Mouse (Mus musculus) midbrain, embryonic 14.5 days (tissue): Measurements from ENCODE around the gene Mex3a. TPM values are rescaled to one million over a fixed set of nuclear protein-coding genes. Genes with fewer than 3 reads are reported as not detected.
A peak's percentile ranks its signal among the peaks of the same experiment; 100 is the strongest.

Experiments
- ATAC-seq: fragments of 200-750 bp; cut with Nextera tagmentation; 2 replicates; pipeline ENCODE4 v1.8.0; 2017; ENCODE audit warnings: moderate number of reproducible peaks, moderate library complexity; ENCODE audit not compliant: low FRiP score, low TSS enrichment
- DNase-seq: peaks from one replicate; pipeline ENCODE4 v3.0.0-alpha.2; 2015
- H3K27ac ChIP-seq: fragments of 300-500 bp; sonication (generic); replicated peaks from 2 replicates; pipeline ENCODE4 v1.5.1; 2014; ENCODE audit warnings: mild to moderate bottlenecking, low read depth, low read length, moderate library complexity
- H3K27me3 ChIP-seq: fragments of 300-500 bp; sonication (generic); 2 replicates; pipeline ENCODE4 v1.6.1; 2014; ENCODE audit warnings: low read length, control low read depth, mixed read lengths; ENCODE audit not compliant: control insufficient read depth, insufficient read depth
- H3K36me3 ChIP-seq: fragments of 300-500 bp; sonication (generic); 2 replicates; pipeline ENCODE4 v1.6.1; 2014; ENCODE audit warnings: low read length, control low read depth; ENCODE audit not compliant: control insufficient read depth, insufficient read depth
- H3K4me1 ChIP-seq: fragments of 300-500 bp; sonication (generic); 2 replicates; pipeline ENCODE4 v1.6.1; 2014; ENCODE audit warnings: mild to moderate bottlenecking, antibody characterized with exemption, low read length, control low read depth; ENCODE audit not compliant: control insufficient read depth, insufficient read depth
- H3K4me2 ChIP-seq: fragments of 300-500 bp; sonication (generic); 2 replicates; pipeline ENCODE4 v1.6.1; 2014; ENCODE audit warnings: mild to moderate bottlenecking, low read length, moderate library complexity
- H3K4me3 ChIP-seq: fragments of 300-500 bp; sonication (generic); replicated peaks from 2 replicates; pipeline ENCODE4 v1.5.1; 2014; ENCODE audit warnings: low read depth, low read length
- H3K9ac ChIP-seq: fragments of 300-500 bp; sonication (generic); replicated peaks from 2 replicates; pipeline ENCODE4 v1.6.1; 2014; ENCODE audit warnings: mild to moderate bottlenecking, low read length, moderate library complexity
- H3K9me3 ChIP-seq: fragments of 300-500 bp; sonication (generic); 2 replicates; pipeline ENCODE4 v1.6.1; 2016; ENCODE audit warnings: low read length, control low read depth, mixed read lengths; ENCODE audit not compliant: control insufficient read depth
- WGBS: fragments of 180-500 bp; shearing (Covaris S2); extraction: QIAGEN DNeasy Blood & Tissue Kit; methylation state at CpG from one replicate; pipeline ENCODE4 v1.1.7; 2014; 5-methylcytosine and 5-hydroxymethylcytosine counted together
- polyA plus RNA-seq: library from polyadenylated mRNA; unstranded; fragments of >200 nt; fragmentation: Nextera tagmentation; extraction: Ambion mirVana; gene quantifications from 2 replicates; pipeline ENCODE4 v1.2.1, GENCODE M21; 2014

Gene Mex3a
- polyA plus RNA-seq, 1 experiment from 2014 or later = 51.8 TPM

GRCm38 (mm10) chr3:88502641-88503504 is 29.3 kb upstream of the Mex3a start:
- no peaks in the 10 kb centered on the region for H3K9me3 ChIP-seq
- 1% methylated on average over 55 of the region's 55 CpGs for WGBS
- ATAC-seq (peak; percentile 82), DNase-seq (peak; percentile 88)
- H3K4me3 ChIP-seq = peak overlapping the region; percentile 69
- peaks cover 18% of the 10 kb centered on the region for H3K4me1 ChIP-seq
- peak overlapping the region; percentile 45 for H3K27ac ChIP-seq
- H3K9ac ChIP-seq = peak overlapping the region; percentile 79
- H3K36me3 ChIP-seq = no peaks in the 10 kb centered on the region
- H3K27me3 ChIP-seq = peaks cover 10% of the 10 kb centered on the region; the same call in 1 of the 2 replicates
- peak overlapping the region; percentile 96 for H3K4me2 ChIP-seq

- Histone ChIP-seq H3K27me3 (peaks cover 10% of the 10 kb centered on the region; the same call in 1 of the 2 replicates), H3K36me3 (no peaks in the 10 kb centered on the region), H3K27ac (peak overlapping the region; percentile 45; the same call in 1 of the 2 replicates), H3K4me3 (peak overlapping the region; percentile 69), H3K4me1 (peaks cover 18% of the 10 kb centered on the region), H3K9me3 (no peaks in the 10 kb centered on the region), H3K4me2 (peak overlapping the region; percentile 96), H3K9ac (peak overlapping the region; percentile 79; the same call in 1 of the 2 replicates)
- ATAC-seq (no peak), DNase-seq (no peak)
- WGBS = 29% methylated on average over 4 of the region's 4 CpGs
These were observed 28.7 kb upstream of the Mex3a start for GRCm38 (mm10) chr3:88503505-88503863.

- peaks cover 18% of the 10 kb centered on the region for H3K4me1 ChIP-seq
- 51% methylated on average over 8 of the region's 8 CpGs for WGBS
- no peak overlapping the region for H3K4me3 ChIP-seq
- no peaks in the 10 kb centered on the region for H3K36me3 ChIP-seq
- no peaks in the 10 kb centered on the region for H3K9me3 ChIP-seq
- no peak for ATAC-seq
- no peak overlapping the region for H3K4me2 ChIP-seq
- no peak overlapping the region for H3K9ac ChIP-seq
- no peak overlapping the region for H3K27ac ChIP-seq
- DNase-seq = no peak
- peaks cover 10% of the 10 kb centered on the region; the same call in 1 of the 2 replicates for H3K27me3 ChIP-seq
These were observed 28.1 kb upstream of the Mex3a start for GRCm38 (mm10) chr3:88503881-88504746.

- Histone ChIP-seq H3K27me3 (peaks cover 10% of the 10 kb centered on the region; the same call in 1 of the 2 replicates), H3K36me3 (no peaks in the 10 kb centered on the region), H3K4me3 (no peak overlapping the region), H3K4me1 (peaks cover 27% of the 10 kb centered on the region), H3K27ac (no peak overlapping the region), H3K9ac (no peak overlapping the region), H3K9me3 (no peaks in the 10 kb centered on the region), H3K4me2 (no peak overlapping the region)
- ATAC-seq = no peak
- WGBS = 76% methylated on average over 6 of the region's 6 CpGs
- no peak for DNase-seq
These were observed 27.1 kb upstream of the Mex3a start for GRCm38 (mm10) chr3:88505081-88505480.

GRCm38 (mm10) chr3:88505765-88506164 is 26.4 kb upstream of the Mex3a start:
- no peak overlapping the region for H3K4me2 ChIP-seq
- peaks cover 34% of the 10 kb centered on the region for H3K4me1 ChIP-seq
- no peaks in the 10 kb centered on the region for H3K9me3 ChIP-seq
- peaks cover 10% of the 10 kb centered on the region; the same call in 1 of the 2 replicates for H3K27me3 ChIP-seq
- H3K4me3 ChIP-seq = no peak overlapping the region
- no peak overlapping the region for H3K27ac ChIP-seq
- no peaks in the 10 kb centered on the region for H3K36me3 ChIP-seq
- DNase-seq (no peak), ATAC-seq (no peak)
- WGBS = 54% methylated on average over 7 of the region's 7 CpGs
- no peak overlapping the region for H3K9ac ChIP-seq

- Histone ChIP-seq H3K4me3 (peak overlapping the region; percentile 36), H3K9me3 (no peaks in the 10 kb centered on the region), H3K4me2 (peak overlapping the region; percentile 57), H3K27me3 (no peaks in the 10 kb centered on the region), H3K27ac (peak overlapping the region; percentile 83), H3K9ac (peak overlapping the region; percentile 50; the same call in 1 of the 2 replicates), H3K4me1 (peaks cover 30% of the 10 kb centered on the region), H3K36me3 (no peaks in the 10 kb centered on the region)
- no peak for DNase-seq
- 71% methylated on average over 3 of the region's 3 CpGs for WGBS
- no peak for ATAC-seq
These were observed 22.9 kb upstream of the Mex3a start for GRCm38 (mm10) chr3:88509250-88509649.

- ATAC-seq (peak; percentile 94), DNase-seq (peak; percentile 93)
- Histone ChIP-seq H3K4me3 (peak within 1 kb of the TSS; percentile 36), H3K36me3 (no peaks in the 10 kb centered on the region), H3K9me3 (no peaks in the 10 kb centered on the region), H3K4me2 (peak within 1 kb of the TSS; percentile 57), H3K27ac (peak within 1 kb of the TSS; percentile 83), H3K27me3 (no peaks in the 10 kb centered on the region), H3K4me1 (peaks cover 30% of the 10 kb centered on the region), H3K9ac (peak within 1 kb of the TSS; percentile 50)
- under 1% methylated on average over 31 of the region's 31 CpGs for WGBS
These were observed 22.3 kb upstream of the Mex3a start, which contains the start of gene Lmna for GRCm38 (mm10) chr3:88509692-88510420. Lmna (minus strand) TSS chr3:88509956.
